Mouse (Mus musculus): ENCODE measurements around the gene Acy3. TPM values are rescaled to one million over a fixed set of nuclear protein-coding genes. Genes with fewer than 3 reads are reported as not detected.

Acy3 gene
- polyA plus RNA-seq, 1 experiment from 2014 or later, result 1.8 TPM

DNA sequence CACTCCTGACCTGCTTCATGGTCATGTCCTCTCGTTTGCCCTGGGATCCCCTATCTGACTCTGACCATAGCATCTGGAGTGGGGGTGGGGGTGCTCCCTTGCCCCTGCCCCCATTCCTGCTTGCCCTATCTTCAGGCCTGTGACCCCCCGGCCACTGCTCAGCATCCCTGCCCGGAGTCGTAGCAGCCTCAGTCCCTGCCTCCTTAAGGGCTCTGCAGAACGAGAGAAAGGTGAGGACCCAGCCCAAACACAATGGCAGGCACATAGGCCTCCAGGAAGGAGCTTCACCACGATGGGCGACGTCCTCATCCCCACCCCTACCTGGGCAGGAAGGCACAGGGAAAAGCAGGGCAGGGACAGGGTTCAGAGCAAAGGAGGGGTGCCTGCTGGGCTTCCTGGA is 12.0 kb downstream of the Acy3 start:
- Histone ChIP-seq H3K4me1 (peaks cover 30% of the 10 kb centered on the region), H3K36me3 (replicated peaks) (no peaks in the 10 kb centered on the region), H3K9me3 (no peaks in the 10 kb centered on the region), H3K27me3 (ENCODE audit: poor library complexity, severe bottlenecking) (0 out of 2 replicates have a peak, but pooled peaks cover 3% of the 10 kb centered on the region), H3K27ac (0 out of 2 replicates have a peak overlapping the region, but pooled peaks have one; percentile 30), H3K4me3 (no peak overlapping the region)
- WGBS, result 78% methylated on average over 8 of the region's 8 CpGs
- DNase-seq (ENCODE audit: extremely low spot score, low spot score), result no peak

DNA sequence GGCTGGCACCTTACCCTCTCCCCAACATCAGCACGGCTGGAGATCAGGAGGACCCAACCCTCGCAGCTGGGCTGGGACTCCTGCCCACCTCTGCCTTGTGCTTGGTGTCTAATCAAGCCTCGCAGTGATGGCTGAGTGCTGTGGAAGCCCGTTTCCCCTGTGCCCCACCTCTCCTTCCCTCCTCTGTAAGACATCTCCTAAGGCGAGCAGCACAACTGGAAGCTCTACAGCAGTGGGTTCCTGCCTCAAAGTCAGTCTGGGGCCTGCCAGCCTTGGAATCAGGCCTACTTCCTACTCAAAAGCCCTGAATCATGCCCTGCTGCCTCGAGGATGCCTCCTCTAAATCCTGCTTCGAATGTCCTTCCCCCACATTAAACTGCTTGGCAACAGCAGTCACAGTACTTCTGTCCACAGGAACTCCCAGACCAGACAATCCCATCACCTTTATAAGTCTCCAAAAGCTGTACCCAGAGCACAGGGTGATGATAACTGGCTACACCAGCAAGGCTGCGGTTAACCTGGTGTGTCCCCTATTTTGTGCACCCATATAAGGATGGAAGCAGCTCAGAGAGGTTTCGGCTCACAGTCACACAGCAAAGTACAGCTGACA is 12.9 kb downstream of the Acy3 start:
- Histone ChIP-seq H3K4me3 (peak overlapping the region; percentile 81), H3K36me3 (replicated peaks) (0 out of 2 replicates have a peak, but pooled peaks cover 2% of the 10 kb centered on the region), H3K27me3 (ENCODE audit: poor library complexity, severe bottlenecking) (0 out of 2 replicates have a peak, but pooled peaks cover 3% of the 10 kb centered on the region), H3K27ac (0 out of 2 replicates have a peak overlapping the region, but pooled peaks have one; percentile 95), H3K4me1 (peaks cover 30% of the 10 kb centered on the region), H3K9me3 (no peaks in the 10 kb centered on the region)
- no peak for DNase-seq (ENCODE audit: extremely low spot score, low spot score)
- 89% methylated on average over 9 of the region's 9 CpGs for WGBS

GRCm38 (mm10) chr19:4000119-4000900 is 13.9 kb downstream of the Acy3 start, which contains the start of the genes Nudt8 and Gm49405:
Gene Nudt8 (plus strand): TSS chr19:4000580.
Gene Gm49405 (plus strand): TSS chr19:4000626.
- Histone ChIP-seq H3K4me1 (peaks cover 30% of the 10 kb centered on the region), H3K9me3 (no peaks in the 10 kb centered on the region), H3K36me3 (replicated peaks) (peaks cover 9% of the 10 kb centered on the region), H3K4me3 (peak within 1 kb of the TSS; percentile 81), H3K27ac (peak within 1 kb of the TSS; percentile 95), H3K27me3 (ENCODE audit: poor library complexity, severe bottlenecking) (0 out of 2 replicates have a peak, but pooled peaks cover 3% of the 10 kb centered on the region)
- under 1% methylated on average over 64 of the region's 64 CpGs for WGBS
- DNase-seq (ENCODE audit: extremely low spot score, low spot score), result peak; percentile 97

- H3K27ac ChIP-seq, result peak overlapping the region; percentile 95
- H3K4me1 ChIP-seq, result peaks cover 30% of the 10 kb centered on the region
- H3K9me3 ChIP-seq, result no peaks in the 10 kb centered on the region
- H3K27me3 ChIP-seq (ENCODE audit: poor library complexity, severe bottlenecking), result 0 out of 2 replicates have a peak, but pooled peaks cover 3% of the 10 kb centered on the region
- 20% methylated on average over 17 of the region's 17 CpGs for WGBS
- peaks cover 15% of the 10 kb centered on the region for H3K36me3 ChIP-seq (replicated peaks)
- DNase-seq (ENCODE audit: extremely low spot score, low spot score), result peak; percentile 29
- H3K4me3 ChIP-seq, result peak overlapping the region; percentile 81
Observed at GRCm38 (mm10) chr19:4000949-4001525, 14.7 kb downstream of the Acy3 start.

GRCm38 (mm10) chr19:4001752-4002151 is 15.4 kb downstream of the Acy3 start:
- peaks cover 30% of the 10 kb centered on the region for H3K4me1 ChIP-seq
- 0 out of 2 replicates have a peak, but pooled peaks cover 3% of the 10 kb centered on the region for H3K27me3 ChIP-seq (ENCODE audit: poor library complexity, severe bottlenecking)
- no peak overlapping the region for H3K27ac ChIP-seq
- no peak for DNase-seq (ENCODE audit: extremely low spot score, low spot score)
- H3K36me3 ChIP-seq (replicated peaks), result peaks cover 22% of the 10 kb centered on the region
- H3K4me3 ChIP-seq, result peak overlapping the region; percentile 81; the same call in 1 of the 2 replicates
- 96% methylated on average over 5 of the region's 5 CpGs for WGBS
- H3K9me3 ChIP-seq, result no peaks in the 10 kb centered on the region

DNA sequence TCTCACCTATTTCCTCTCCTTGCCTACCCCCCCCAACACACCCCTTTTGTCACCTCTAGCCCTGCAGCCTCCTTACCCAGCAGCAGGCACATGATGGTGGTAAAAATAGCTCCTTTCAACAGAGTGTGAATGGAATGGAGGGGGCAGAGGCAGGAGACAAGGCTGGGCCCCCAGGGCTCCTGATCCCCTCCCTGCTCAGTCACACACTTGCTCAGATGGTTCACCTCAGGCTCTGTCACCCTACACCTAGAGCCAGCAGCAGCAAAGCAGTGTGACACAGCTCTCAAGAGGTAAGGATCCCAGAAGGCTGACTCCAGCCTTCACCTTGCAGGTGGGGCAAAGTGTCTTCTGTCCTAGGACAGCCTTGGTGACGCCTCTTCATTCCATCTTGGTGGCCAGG is 16.7 kb downstream of the Acy3 start, which contains the start of gene Doc2g:
Gene Doc2g, plus strand, starts transcription at position 202 of the 400 bp plus-strand sequence.
- 70% methylated on average over 1 of the region's 1 CpGs for WGBS
- H3K27me3 ChIP-seq (ENCODE audit: poor library complexity, severe bottlenecking), result 0 out of 2 replicates have a peak, but pooled peaks cover 3% of the 10 kb centered on the region
- H3K9me3 ChIP-seq, result no peaks in the 10 kb centered on the region
- DNase-seq (ENCODE audit: extremely low spot score, low spot score), result no peak
- no peak within 1 kb of the TSS for H3K27ac ChIP-seq
- H3K4me3 ChIP-seq, result no peak within 1 kb of the TSS
- H3K4me1 ChIP-seq, result peaks cover 27% of the 10 kb centered on the region
- H3K36me3 ChIP-seq (replicated peaks), result peaks cover 36% of the 10 kb centered on the region

- 84% methylated on average over 12 of the region's 12 CpGs for WGBS
- H3K27me3 ChIP-seq (ENCODE audit: poor library complexity, severe bottlenecking), result 0 out of 2 replicates have a peak, but pooled peaks cover 3% of the 10 kb centered on the region
- no peak for DNase-seq (ENCODE audit: extremely low spot score, low spot score)
- H3K4me3 ChIP-seq, result no peak overlapping the region
- H3K36me3 ChIP-seq (replicated peaks), result peaks cover 41% of the 10 kb centered on the region
- no peaks in the 10 kb centered on the region for H3K9me3 ChIP-seq
- H3K27ac ChIP-seq, result no peak overlapping the region
- peaks cover 24% of the 10 kb centered on the region for H3K4me1 ChIP-seq
Observed at GRCm38 (mm10) chr19:4003641-4004040, 17.3 kb downstream of the Acy3 start.

- no peak for DNase-seq (ENCODE audit: extremely low spot score, low spot score)
- 91% methylated on average over 15 of the region's 15 CpGs for WGBS
- no peaks in the 10 kb centered on the region for H3K27me3 ChIP-seq (ENCODE audit: poor library complexity, severe bottlenecking)
- no peak overlapping the region for H3K27ac ChIP-seq
- no peak overlapping the region for H3K4me3 ChIP-seq
- H3K4me1 ChIP-seq, result peaks cover 22% of the 10 kb centered on the region
- H3K36me3 ChIP-seq (replicated peaks), result peaks cover 48% of the 10 kb centered on the region
- no peaks in the 10 kb centered on the region for H3K9me3 ChIP-seq
Observed at GRCm38 (mm10) chr19:4004331-4004730, 18.0 kb downstream of the Acy3 start.

- Histone ChIP-seq H3K27ac (no peak overlapping the region), H3K27me3 (ENCODE audit: poor library complexity, severe bottlenecking) (no peaks in the 10 kb centered on the region), H3K9me3 (no peaks in the 10 kb centered on the region), H3K36me3 (replicated peaks) (peaks cover 55% of the 10 kb centered on the region), H3K4me1 (peaks cover 15% of the 10 kb centered on the region), H3K4me3 (no peak overlapping the region)
- 93% methylated on average over 9 of the region's 9 CpGs for WGBS
- no peak for DNase-seq (ENCODE audit: extremely low spot score, low spot score)
Observed at GRCm38 (mm10) chr19:4005091-4005490, 18.7 kb downstream of the Acy3 start.

DNA sequence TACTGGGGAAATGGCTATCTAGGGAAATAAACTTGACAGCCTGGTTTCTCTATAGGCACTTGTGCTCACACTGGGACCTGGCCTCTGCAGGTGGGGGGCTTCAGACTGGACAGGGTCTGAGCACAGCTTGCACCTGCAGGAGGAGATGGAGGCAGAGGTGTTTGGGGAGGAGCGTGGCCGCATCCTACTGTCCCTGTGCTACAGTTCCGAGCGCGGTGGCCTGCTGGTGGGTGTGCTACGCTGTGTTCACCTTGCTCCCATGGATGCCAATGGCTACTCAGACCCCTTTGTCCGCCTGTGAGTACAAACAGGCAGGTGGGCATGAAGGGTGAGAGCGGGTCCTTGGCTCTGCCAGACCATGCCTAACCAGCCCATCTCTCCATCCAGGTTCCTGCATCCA is 19.6 kb downstream of the Acy3 start:
- Histone ChIP-seq H3K36me3 (replicated peaks) (peaks cover 61% of the 10 kb centered on the region), H3K27me3 (ENCODE audit: poor library complexity, severe bottlenecking) (no peaks in the 10 kb centered on the region), H3K27ac (no peak overlapping the region), H3K4me3 (no peak overlapping the region), H3K4me1 (peaks cover 10% of the 10 kb centered on the region), H3K9me3 (no peaks in the 10 kb centered on the region)
- 94% methylated on average over 8 of the region's 8 CpGs for WGBS
- DNase-seq (ENCODE audit: extremely low spot score, low spot score), result no peak

DNA sequence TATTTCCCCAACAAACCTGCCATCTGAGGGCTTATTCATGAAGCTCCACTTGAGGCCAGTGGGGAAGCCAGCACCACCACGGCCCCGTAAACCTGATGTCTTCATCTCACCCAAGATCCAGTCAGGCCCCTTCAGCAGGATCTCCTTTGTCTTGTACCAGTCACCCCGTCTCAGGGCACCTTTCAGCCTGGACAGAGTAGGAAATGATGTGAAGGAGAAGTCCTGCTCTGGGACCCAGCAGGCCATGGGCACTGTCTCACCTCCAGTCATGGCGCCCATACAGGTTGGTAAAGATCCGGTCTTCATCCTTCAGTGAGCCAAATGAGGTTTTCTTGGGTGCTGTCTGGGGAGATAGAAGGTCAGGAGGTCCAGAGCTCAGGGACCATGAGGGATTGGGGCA is 24.7 kb downstream of the Acy3 start:
- 94% methylated on average over 5 of the region's 5 CpGs for WGBS
- Histone ChIP-seq H3K4me1 (peaks cover 31% of the 10 kb centered on the region), H3K27ac (no peak overlapping the region), H3K36me3 (replicated peaks) (peaks cover 46% of the 10 kb centered on the region), H3K9me3 (no peaks in the 10 kb centered on the region), H3K27me3 (ENCODE audit: poor library complexity, severe bottlenecking) (no peaks in the 10 kb centered on the region), H3K4me3 (peak overlapping the region; percentile 93; the same call in 1 of the 2 replicates)
- DNase-seq (ENCODE audit: extremely low spot score, low spot score), result no peak

GRCm38 (mm10) chr19:4012432-4013022 is 26.2 kb downstream of the Acy3 start, which contains the start of gene Ndufv1:
Gene Ndufv1 (minus strand): TSS chr19:4012806.
- under 1% methylated on average over 45 of the region's 45 CpGs for WGBS
- Histone ChIP-seq H3K36me3 (replicated peaks) (peaks cover 32% of the 10 kb centered on the region), H3K27me3 (ENCODE audit: poor library complexity, severe bottlenecking) (no peaks in the 10 kb centered on the region), H3K4me3 (peak within 1 kb of the TSS; percentile 93), H3K27ac (peak within 1 kb of the TSS; percentile 83), H3K4me1 (peaks cover 31% of the 10 kb centered on the region), H3K9me3 (no peaks in the 10 kb centered on the region)
- peak; percentile 98 for DNase-seq (ENCODE audit: extremely low spot score, low spot score)

Measured in forebrain, embryonic 10.5 days (tissue).